Mouse (Mus musculus) embryonic facial prominence, embryonic 14.5 days (tissue): ENCODE data around the gene Gadd45b. TPM values are rescaled to one million over a fixed set of nuclear protein-coding genes. Genes with fewer than 3 reads are reported as not detected.
A peak's percentile ranks its signal among the peaks of the same experiment; 100 is the strongest.

Source experiments
- ATAC-seq: fragments of 200-750 bp; cut with Nextera tagmentation; 2 replicates; pipeline ENCODE4 v1.8.0; 2017; ENCODE audit warnings: low read depth, moderate number of reproducible peaks, moderate TSS enrichment
- DNase-seq: peaks from one replicate; pipeline ENCODE4 v3.0.0-alpha.2; 2015; ENCODE audit warnings: low spot score
- H3K27ac ChIP-seq: fragments of 300-500 bp; sonication (generic); replicated peaks from 2 replicates; pipeline ENCODE4 v1.5.1; 2014; ENCODE audit warnings: low read depth, mild to moderate bottlenecking, low read length, moderate library complexity
- H3K27me3 ChIP-seq: fragments of 300-500 bp; sonication (generic); replicated peaks from 2 replicates; pipeline ENCODE4 v1.6.1; 2014; ENCODE audit warnings: low read length; ENCODE audit not compliant: control insufficient read depth, insufficient read depth
- H3K36me3 ChIP-seq: fragments of 300-500 bp; sonication (generic); 2 replicates; pipeline ENCODE4 v1.6.1; 2014; ENCODE audit warnings: low read length, mixed read lengths; ENCODE audit not compliant: control insufficient read depth, insufficient read depth
- H3K4me1 ChIP-seq: fragments of 300-500 bp; sonication (generic); 2 replicates; pipeline ENCODE4 v1.6.1; 2014; ENCODE audit warnings: antibody characterized with exemption, low read length; ENCODE audit not compliant: control insufficient read depth, insufficient read depth
- H3K4me2 ChIP-seq: fragments of 300-500 bp; sonication (generic); 2 replicates; pipeline ENCODE4 v1.6.1; 2014; ENCODE audit warnings: low read depth, mild to moderate bottlenecking, low read length, moderate library complexity, mixed read lengths
- H3K4me3 ChIP-seq: fragments of 300-500 bp; sonication (generic); 2 replicates; pipeline ENCODE4 v1.5.1; 2014; ENCODE audit warnings: low read depth, mild to moderate bottlenecking, low read length
- H3K9ac ChIP-seq: fragments of 300-500 bp; sonication (generic); 2 replicates; pipeline ENCODE4 v1.6.1; 2014; ENCODE audit warnings: low read depth, mild to moderate bottlenecking, low read length, moderate library complexity, mixed read lengths
- H3K9me3 ChIP-seq: fragments of 300-500 bp; sonication (generic); 2 replicates; pipeline ENCODE4 v1.6.1; 2016; ENCODE audit warnings: low read length; ENCODE audit not compliant: control insufficient read depth
- WGBS: fragments of 180-500 bp; shearing (Covaris S2); extraction: QIAGEN DNeasy Blood & Tissue Kit; methylation state at CpG from one replicate; pipeline ENCODE4 v1.1.7; 2014; 5-methylcytosine and 5-hydroxymethylcytosine counted together
- polyA plus RNA-seq: library from polyadenylated mRNA; unstranded; fragments of >200 nt; fragmentation: Nextera tagmentation; extraction: Ambion mirVana; gene quantifications from 2 replicates; pipeline ENCODE4 v1.2.1, GENCODE M21; 2014

Gene Gadd45b
- polyA plus RNA-seq, 1 experiment from 2014 or later: 39.9 TPM

DNA sequence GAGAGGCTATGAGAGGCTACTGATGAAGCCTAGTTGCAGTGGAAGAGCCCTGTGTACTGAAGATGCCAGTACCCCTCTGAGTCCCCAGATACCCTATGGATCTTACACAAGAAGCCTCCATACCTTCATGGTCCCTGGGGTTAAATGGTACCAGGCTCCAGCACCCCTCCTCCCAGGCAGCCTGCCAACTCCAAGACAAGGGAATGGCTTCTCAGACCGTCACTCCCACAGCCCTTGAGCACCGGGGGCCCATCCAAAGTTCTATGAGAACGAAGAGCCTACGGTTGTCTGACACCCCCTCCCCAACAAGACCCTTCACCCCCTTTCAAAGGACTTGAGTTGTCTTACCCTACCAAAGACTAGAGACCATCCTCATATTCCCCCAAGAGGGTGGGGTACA lies 14.1 kb upstream of the Gadd45b start:
- Histone ChIP-seq H3K4me2 (0 out of 2 replicates have a peak overlapping the region, but pooled peaks have one; percentile 94), H3K36me3 (peaks cover 36% of the 10 kb centered on the region; the same call in 1 of the 2 replicates)
- WGBS: 87% methylated on average over 4 of the region's 4 CpGs

DNA sequence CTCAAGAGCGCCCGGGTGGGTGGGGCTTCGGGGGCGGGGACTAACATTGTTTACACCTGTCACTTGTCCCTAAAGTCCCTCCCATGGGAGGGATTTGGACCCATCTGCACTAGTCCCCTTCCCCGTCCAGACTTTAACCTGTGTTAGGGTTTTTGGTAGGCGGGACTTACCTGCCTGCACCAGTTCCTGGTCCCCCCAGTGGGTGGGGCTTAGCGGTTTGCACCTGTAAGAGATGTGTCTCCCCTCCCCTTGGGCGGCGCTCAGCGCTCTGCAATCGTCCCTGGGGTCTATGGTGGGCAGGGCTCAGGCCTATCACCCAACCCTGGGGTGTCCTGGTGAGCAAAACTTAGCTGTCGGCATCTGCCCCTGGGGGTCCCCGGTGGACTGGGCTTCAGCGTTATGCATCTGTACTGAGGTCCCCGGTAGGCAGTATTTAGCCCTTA lies 12.5 kb upstream of the Gadd45b start:
- Histone ChIP-seq H3K9ac (peak overlapping the region; percentile 85), H3K9me3 (no peaks in the 10 kb centered on the region), H3K4me2 (peak overlapping the region; percentile 94), H3K27me3 (no peaks in the 10 kb centered on the region), H3K4me1 (peaks cover 12% of the 10 kb centered on the region), H3K36me3 (peaks cover 29% of the 10 kb centered on the region; the same call in 1 of the 2 replicates), H3K4me3 (peak overlapping the region; percentile 92), H3K27ac (peak overlapping the region; percentile 77)
- peak; percentile 50 for ATAC-seq
- WGBS: under 1% methylated on average over 14 of the region's 15 CpGs
- peak; percentile 77 for DNase-seq

More for the DNA sequence above, 14.1 kb upstream of the Gadd45b start:
- Histone ChIP-seq H3K27ac (no peak overlapping the region), H3K27me3 (no peaks in the 10 kb centered on the region), H3K4me3 (no peak overlapping the region), H3K9ac (no peak overlapping the region), H3K4me1 (peaks cover 9% of the 10 kb centered on the region; the same call in 1 of the 2 replicates), H3K9me3 (no peaks in the 10 kb centered on the region)
- DNase-seq: no peak
- no peak for ATAC-seq

DNA sequence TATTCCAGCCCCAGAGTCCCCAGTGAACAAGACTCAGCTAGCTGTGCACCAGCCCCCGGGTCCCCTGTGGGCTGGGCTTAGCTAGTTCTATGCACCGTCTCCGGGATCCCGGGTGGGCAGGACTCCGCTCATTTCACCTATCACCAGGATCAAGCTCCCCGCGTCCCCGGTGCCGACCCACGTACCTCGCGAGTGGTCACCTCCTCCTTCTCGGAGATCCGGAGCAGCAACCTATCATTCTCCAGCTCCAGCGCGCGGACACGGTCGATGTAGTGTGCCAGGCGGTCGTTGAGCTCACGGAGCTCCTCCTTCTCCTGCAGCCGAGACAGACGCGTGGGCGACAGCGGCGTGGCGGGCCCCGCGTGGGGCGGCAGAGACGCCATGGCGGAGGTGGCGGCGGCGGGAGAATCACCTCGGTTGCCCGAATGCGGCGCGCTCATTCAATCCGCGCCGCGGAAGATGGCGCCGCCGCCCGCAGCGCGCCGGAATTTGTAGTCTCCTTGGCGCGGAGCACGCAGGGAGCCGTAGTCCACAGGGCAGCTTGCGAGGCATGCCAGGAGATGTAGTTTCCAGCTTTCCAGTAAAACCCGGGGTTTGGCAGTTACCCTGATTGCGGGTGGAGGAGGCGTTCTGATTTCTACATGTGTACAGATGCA lies 12.0 kb upstream of the Gadd45b start, which contains the start of gene Lmnb2:
Lmnb2 (minus strand) TSS at position 467 of the 656 bp plus-strand sequence.
- Histone ChIP-seq H3K27me3 (no peaks in the 10 kb centered on the region), H3K36me3 (peaks cover 23% of the 10 kb centered on the region; the same call in 1 of the 2 replicates), H3K4me2 (peak within 1 kb of the TSS; percentile 94), H3K9me3 (no peaks in the 10 kb centered on the region), H3K9ac (peak within 1 kb of the TSS; percentile 85), H3K4me3 (peak within 1 kb of the TSS; percentile 92), H3K27ac (peak within 1 kb of the TSS; percentile 77), H3K4me1 (peaks cover 12% of the 10 kb centered on the region)
- ATAC-seq (peak; percentile 63), DNase-seq (peak; percentile 91)
- under 1% methylated on average over 61 of the region's 61 CpGs for WGBS

DNA sequence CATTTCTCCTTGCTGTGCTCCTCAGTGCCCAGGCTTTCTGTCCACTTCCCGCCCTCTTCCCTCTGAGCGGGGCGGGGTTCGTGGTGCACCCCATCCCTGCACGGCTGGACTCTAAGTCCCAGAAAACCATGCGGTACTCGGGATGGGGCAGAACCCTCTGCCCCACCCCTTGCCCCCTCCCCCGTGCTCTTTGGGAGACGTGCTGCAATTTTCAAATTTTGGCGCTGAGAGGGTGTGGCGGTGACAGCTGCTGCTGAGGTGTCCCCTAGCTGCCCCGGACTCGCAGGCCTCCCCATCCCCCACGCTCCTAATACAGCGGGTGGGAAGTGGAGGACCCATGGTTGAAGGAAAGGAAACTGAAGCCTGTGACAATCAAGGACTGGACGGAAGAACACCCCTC lies 8.0 kb upstream of the Gadd45b start:
- Histone ChIP-seq H3K36me3 (no peaks in the 10 kb centered on the region), H3K4me2 (peak overlapping the region; percentile 57), H3K9ac (peak overlapping the region; percentile 55), H3K4me1 (peaks cover 9% of the 10 kb centered on the region), H3K9me3 (no peaks in the 10 kb centered on the region), H3K4me3 (peak overlapping the region; percentile 33), H3K27me3 (no peaks in the 10 kb centered on the region), H3K27ac (0 out of 2 replicates have a peak overlapping the region, but pooled peaks have one; percentile 24)
- ATAC-seq (peak; percentile 39; the same call in 1 of the 2 replicates), DNase-seq (peak; percentile 87)
- WGBS: 2% methylated on average over 15 of the region's 16 CpGs

DNA sequence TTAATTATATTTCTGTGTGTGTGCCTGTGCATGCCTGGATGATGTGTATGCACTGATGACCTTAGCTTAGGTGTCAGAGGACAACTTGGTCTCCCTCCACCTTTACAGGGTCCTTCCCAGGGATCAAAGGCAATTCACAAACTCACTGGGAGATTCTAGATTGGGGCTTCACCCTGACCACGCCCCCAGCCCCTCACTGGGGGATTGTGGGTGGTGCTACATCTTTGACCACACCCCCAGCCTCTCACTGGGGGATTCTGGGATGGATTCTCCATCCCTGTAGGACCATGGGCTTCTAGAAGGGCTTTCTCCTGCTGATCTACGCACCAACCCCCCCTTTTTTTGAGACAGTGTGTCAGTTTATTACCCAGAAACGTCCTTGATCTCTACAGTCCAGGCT lies 4.4 kb upstream of the Gadd45b start:
- Histone ChIP-seq H3K27me3 (no peaks in the 10 kb centered on the region), H3K9ac (no peak overlapping the region), H3K4me2 (no peak overlapping the region), H3K27ac (no peak overlapping the region), H3K36me3 (no peaks in the 10 kb centered on the region), H3K4me3 (no peak overlapping the region), H3K4me1 (peaks cover 9% of the 10 kb centered on the region; the same call in 1 of the 2 replicates), H3K9me3 (no peaks in the 10 kb centered on the region)
- WGBS: 52% methylated on average over 3 of the region's 3 CpGs
- ATAC-seq (no peak), DNase-seq (no peak)

DNA sequence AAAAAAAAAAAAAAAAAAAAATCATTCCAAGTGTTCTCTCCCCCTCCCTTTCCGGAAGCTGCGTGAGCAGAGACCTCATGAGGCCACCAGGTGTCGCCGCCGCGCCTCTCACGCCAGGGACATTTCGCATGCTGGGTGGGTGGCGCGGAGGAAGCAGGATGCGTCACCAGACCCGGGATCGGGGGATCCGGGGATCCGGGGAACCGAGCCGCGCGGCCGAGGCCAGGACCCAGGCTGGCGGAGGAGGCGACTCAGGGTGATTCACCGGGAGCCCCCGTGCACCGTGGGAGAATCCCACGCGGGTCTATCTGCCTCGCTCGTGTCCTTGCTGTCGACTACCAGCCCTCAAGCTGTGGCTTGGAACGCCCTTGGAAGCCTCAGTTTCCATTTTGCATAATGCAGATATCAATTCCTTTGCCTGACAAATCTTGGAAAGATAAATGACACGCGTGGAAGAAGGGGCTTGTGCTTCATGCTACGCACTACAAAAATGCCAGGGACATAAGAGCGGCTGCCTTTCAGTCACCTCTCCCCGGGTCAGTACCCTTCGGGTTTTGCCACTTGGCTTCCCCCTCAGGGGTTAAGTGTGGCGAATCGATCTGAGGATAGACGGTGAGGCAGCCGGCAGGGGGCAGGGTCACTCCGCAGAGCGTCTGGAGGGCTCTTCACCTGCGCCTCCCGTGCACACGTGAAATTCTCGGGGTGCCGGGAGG lies 1.1 kb upstream of the Gadd45b start:
- H3K9ac ChIP-seq: peak overlapping the region; percentile 67
- H3K4me1 ChIP-seq: peaks cover 33% of the 10 kb centered on the region
- no peaks in the 10 kb centered on the region for H3K9me3 ChIP-seq
- H3K27ac ChIP-seq: peak overlapping the region; percentile 93
- peak; percentile 95 for DNase-seq
- WGBS: 0% methylated on average over 26 of the region's 48 CpGs
- H3K27me3 ChIP-seq: peaks cover 15% of the 10 kb centered on the region
- H3K4me2 ChIP-seq: peak overlapping the region; percentile 94
- H3K4me3 ChIP-seq: peak overlapping the region; percentile 63
- ATAC-seq: peak; percentile 37
- no peaks in the 10 kb centered on the region for H3K36me3 ChIP-seq

DNA sequence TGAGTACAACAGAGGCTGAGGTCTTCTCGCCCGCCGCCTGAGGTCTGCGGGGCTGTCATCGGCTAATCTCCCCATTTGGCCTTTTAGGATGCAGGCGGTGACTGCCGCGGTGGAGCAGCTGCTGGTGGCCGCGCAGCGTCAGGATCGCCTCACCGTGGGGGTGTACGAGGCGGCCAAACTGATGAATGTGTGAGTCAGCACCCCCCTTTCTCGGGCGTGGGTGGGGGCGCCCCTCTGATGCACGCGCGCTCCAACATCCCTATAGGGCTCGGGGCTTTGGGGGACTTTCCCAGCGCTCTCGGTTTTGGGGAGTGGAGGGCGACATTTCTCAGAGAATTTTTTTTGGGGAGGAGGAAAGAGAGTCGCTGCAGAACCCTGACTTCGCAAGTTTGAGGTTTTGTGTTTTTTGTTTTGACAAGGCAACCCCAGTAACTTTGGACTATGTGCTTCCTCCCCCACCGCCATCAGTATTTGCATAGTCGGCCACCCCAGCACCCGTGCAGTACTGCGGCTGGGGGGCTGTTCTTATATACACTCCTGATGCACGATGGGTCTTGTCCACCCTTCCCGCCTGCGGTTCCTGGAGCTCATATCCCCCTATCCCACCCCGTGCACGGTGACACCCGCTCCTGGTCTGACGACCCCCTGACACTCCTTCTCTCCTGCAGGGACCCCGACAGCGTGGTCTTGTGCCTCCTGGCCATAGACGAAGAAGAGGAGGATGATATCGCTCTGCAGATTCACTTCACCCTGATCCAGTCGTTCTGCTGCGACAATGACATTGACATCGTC lies 684 bp downstream of the Gadd45b start:
- Histone ChIP-seq H3K4me2 (peak overlapping the region; percentile 94), H3K4me1 (peaks cover 48% of the 10 kb centered on the region), H3K4me3 (peak overlapping the region; percentile 63), H3K9ac (peak overlapping the region; percentile 73), H3K27me3 (peaks cover 15% of the 10 kb centered on the region), H3K27ac (peak overlapping the region; percentile 56; the same call in 1 of the 2 replicates), H3K9me3 (no peaks in the 10 kb centered on the region), H3K36me3 (no peaks in the 10 kb centered on the region)
- DNase-seq (peak; percentile 43), ATAC-seq (no peak)
- WGBS: 1% methylated on average over 42 of the region's 45 CpGs

DNA sequence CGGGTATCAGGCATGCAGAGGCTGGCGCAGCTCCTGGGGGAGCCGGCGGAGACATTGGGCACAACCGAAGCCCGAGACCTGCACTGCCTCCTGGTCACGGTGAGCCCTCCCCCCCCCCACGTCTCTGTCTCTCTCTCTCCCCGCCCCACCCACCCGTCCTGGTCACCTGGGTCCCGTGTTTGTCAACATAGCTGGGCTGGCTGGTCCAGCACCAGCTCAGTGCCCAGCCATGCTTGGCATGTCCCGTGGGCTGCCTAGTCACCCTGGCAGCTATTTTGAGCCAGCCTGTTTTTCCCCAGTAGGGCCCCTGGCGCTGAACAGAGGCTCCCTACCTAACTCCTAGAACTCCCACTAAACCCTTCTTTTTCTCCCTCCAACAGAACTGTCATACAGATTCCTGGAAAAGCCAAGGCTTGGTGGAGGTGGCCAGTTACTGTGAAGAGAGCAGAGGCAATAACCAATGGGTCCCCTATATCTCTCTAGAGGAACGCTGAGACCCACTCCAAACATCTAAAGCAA lies 1.3 kb downstream of the Gadd45b start:
- Histone ChIP-seq H3K27me3 (peaks cover 15% of the 10 kb centered on the region), H3K36me3 (no peaks in the 10 kb centered on the region), H3K4me1 (peaks cover 54% of the 10 kb centered on the region), H3K27ac (no peak overlapping the region), H3K9ac (peak overlapping the region; percentile 73), H3K4me3 (peak overlapping the region; percentile 63), H3K9me3 (no peaks in the 10 kb centered on the region), H3K4me2 (peak overlapping the region; percentile 94)
- DNase-seq (peak; percentile 16), ATAC-seq (no peak)
- WGBS: 3% methylated on average over 5 of the region's 14 CpGs
